Mouse (Mus musculus): ENCODE results near the gene Pou5f1.

Pou5f1 gene

GRCm38 (mm10) chr17:35512916-35513626 lies 7.3 kb downstream of the Pou5f1 start:
- DNase-seq (ENCODE audit: inconsistent ontology term) = peak; percentile 75

GRCm38 (mm10) chr17:35513886-35514285 lies 8.1 kb downstream of the Pou5f1 start:
- peak; percentile 40 for DNase-seq (ENCODE audit: inconsistent ontology term)

GRCm38 (mm10) chr17:35514756-35515155 lies 8.9 kb downstream of the Pou5f1 start:
- no peak for DNase-seq (ENCODE audit: inconsistent ontology term)

- no peak for DNase-seq (ENCODE audit: inconsistent ontology term)
These were observed 10.3 kb downstream of the Pou5f1 start for GRCm38 (mm10) chr17:35515911-35516640.

- DNase-seq (ENCODE audit: inconsistent ontology term) = peak; percentile 99
These were observed 11.1 kb downstream of the Pou5f1 start, which contains the start of the genes Tcf19 and Cchcr1 for GRCm38 (mm10) chr17:35516652-35517500. Gene Tcf19, minus strand, starts transcription at chr17:35516824. Gene Cchcr1, plus strand, starts transcription at chr17:35517100.

- peak; percentile 33 for DNase-seq (ENCODE audit: inconsistent ontology term)
These were observed 11.7 kb downstream of the Pou5f1 start for GRCm38 (mm10) chr17:35517526-35517925.

GRCm38 (mm10) chr17:35524354-35524753 lies 18.5 kb downstream of the Pou5f1 start:
- no peak for DNase-seq (ENCODE audit: inconsistent ontology term)

- no peak for DNase-seq (ENCODE audit: inconsistent ontology term)
These were observed 20.8 kb downstream of the Pou5f1 start for GRCm38 (mm10) chr17:35526644-35527043.

GRCm38 (mm10) chr17:35532360-35532759 lies 26.5 kb downstream of the Pou5f1 start:
- no peak for DNase-seq (ENCODE audit: inconsistent ontology term)

GRCm38 (mm10) chr17:35532901-35533300 lies 27.1 kb downstream of the Pou5f1 start, which contains the start of gene Psors1c2:
Gene Psors1c2, plus strand, starts transcription at chr17:35533201.
- DNase-seq (ENCODE audit: inconsistent ontology term) = no peak

- no peak for DNase-seq (ENCODE audit: inconsistent ontology term)
These were observed 28.5 kb downstream of the Pou5f1 start for GRCm38 (mm10) chr17:35534343-35534742.

- no peak for DNase-seq (ENCODE audit: inconsistent ontology term)
These were observed 31.6 kb downstream of the Pou5f1 start for GRCm38 (mm10) chr17:35537421-35537820.

GRCm38 (mm10) chr17:35538476-35538875 lies 32.7 kb downstream of the Pou5f1 start:
- DNase-seq (ENCODE audit: inconsistent ontology term) = no peak

GRCm38 (mm10) chr17:35539540-35539939 lies 33.7 kb downstream of the Pou5f1 start:
- no peak for DNase-seq (ENCODE audit: inconsistent ontology term)

- DNase-seq (ENCODE audit: inconsistent ontology term) = no peak
These were observed 37.1 kb downstream of the Pou5f1 start for GRCm38 (mm10) chr17:35542761-35543411.

GRCm38 (mm10) chr17:35543412-35543861 lies 37.6 kb downstream of the Pou5f1 start:
- peak; percentile 24 for DNase-seq (ENCODE audit: inconsistent ontology term)

- DNase-seq (ENCODE audit: inconsistent ontology term) = no peak
These were observed 38.2 kb downstream of the Pou5f1 start for GRCm38 (mm10) chr17:35544001-35544400.

GRCm38 (mm10) chr17:35544680-35545079 lies 38.9 kb downstream of the Pou5f1 start:
- DNase-seq (ENCODE audit: inconsistent ontology term) = no peak

- no peak for DNase-seq (ENCODE audit: inconsistent ontology term)
These were observed 41.6 kb downstream of the Pou5f1 start for GRCm38 (mm10) chr17:35547465-35547864.

- no peak for DNase-seq (ENCODE audit: inconsistent ontology term)
These were observed 42.8 kb downstream of the Pou5f1 start for GRCm38 (mm10) chr17:35548636-35549035.

GRCm38 (mm10) chr17:35549437-35550142 lies 43.8 kb downstream of the Pou5f1 start:
- DNase-seq (ENCODE audit: inconsistent ontology term) = peak; percentile 96

Data from Muller cell, postnatal 12 days (primary cell).